Mouse (Mus musculus): ENCODE measurements around the gene Sike1.

GRCm38 (mm10) chr3:102995233-102995604 lies 289 bp upstream of the Sike1 start:
- TF ChIP-seq CTCF (IDR thresholded peaks at IDR 0.05; ENCODE audit: borderline replicate concordance, insufficient read depth, low read length) = no peak
- TF ChIP-seq POLR2A (IDR thresholded peaks at IDR 0.05; ENCODE audit: low read depth, low read length) = no peak
